Mouse (Mus musculus): ENCODE measurements around the gene Gdi2.

Gdi2 gene

GRCm38 (mm10) chr13:3547410-3547809 lies 9.5 kb downstream of the Gdi2 start:
- no peak for DNase-seq (ENCODE audit: inconsistent age in 2 of 2, low spot score in 1 of 2)

- no peak for DNase-seq (ENCODE audit: inconsistent age in 2 of 2, low spot score in 1 of 2)
Observed at GRCm38 (mm10) chr13:3547856-3548255, 10.0 kb downstream of the Gdi2 start.

GRCm38 (mm10) chr13:3563130-3563529 lies 25.3 kb downstream of the Gdi2 start:
- DNase-seq (ENCODE audit: inconsistent age in 2 of 2, low spot score in 1 of 2), result no peak

GRCm38 (mm10) chr13:3563953-3564352 lies 26.1 kb downstream of the Gdi2 start:
- peak in 1 of 2 experiments; percentile 37 for DNase-seq (ENCODE audit: inconsistent age in 2 of 2, low spot score in 1 of 2)

- no peak for DNase-seq (ENCODE audit: inconsistent age in 2 of 2, low spot score in 1 of 2)
Observed at GRCm38 (mm10) chr13:3590789-3591188, 52.9 kb downstream of the Gdi2 start.

- DNase-seq (ENCODE audit: inconsistent age in 2 of 2, low spot score in 1 of 2), result no peak
Observed at GRCm38 (mm10) chr13:3594311-3594710, 56.4 kb downstream of the Gdi2 start.

- DNase-seq (ENCODE audit: inconsistent age in 2 of 2, low spot score in 1 of 2), result no peak
Observed at GRCm38 (mm10) chr13:3596232-3596631, 58.4 kb downstream of the Gdi2 start.

- DNase-seq (ENCODE audit: inconsistent age in 2 of 2, low spot score in 1 of 2), result no peak
Observed at GRCm38 (mm10) chr13:3609780-3610117, 71.9 kb downstream of the Gdi2 start.

- DNase-seq (ENCODE audit: inconsistent age in 2 of 2, low spot score in 1 of 2), result peak in 1 of 2 experiments; percentile 82
Observed at GRCm38 (mm10) chr13:3610118-3610794, 72.4 kb downstream of the Gdi2 start.

GRCm38 (mm10) chr13:3610795-3611438 lies 73.1 kb downstream of the Gdi2 start, which contains the start of gene Fam208b:
Fam208b (minus strand) TSS chr13:3611108.
- DNase-seq (ENCODE audit: inconsistent age in 2 of 2, low spot score in 1 of 2), result peak; percentile 99

Data from adrenal gland, adult (tissue).